Mouse (Mus musculus) mouse embryonic stem cell (cell line): ENCODE results near the gene Med20.
"Not testable (repeated sequence)": the region's sequence is repeated elsewhere in the genome, so short reads cannot be mapped to it uniquely, and the experiment has no call there.

ENCODE experiments used
- in situ Hi-C, 2 experiments: fragments of 300-500 bp; cut with MboI; formaldehyde crosslinking; loops; 1 replicate in 1 of 2; 3 replicates in 1 of 2; pipeline ENCODE4 v1.14.3; 2019 to 2020; ENCODE audit warnings: low sequenced_read_pairs in 2 of 2, low pct_unique_long_range_greater_than_20kb in 1 of 2, mixed read lengths in 1 of 2; ENCODE audit not compliant: unreplicated experiment in 1 of 2

Med20 gene

DNA sequence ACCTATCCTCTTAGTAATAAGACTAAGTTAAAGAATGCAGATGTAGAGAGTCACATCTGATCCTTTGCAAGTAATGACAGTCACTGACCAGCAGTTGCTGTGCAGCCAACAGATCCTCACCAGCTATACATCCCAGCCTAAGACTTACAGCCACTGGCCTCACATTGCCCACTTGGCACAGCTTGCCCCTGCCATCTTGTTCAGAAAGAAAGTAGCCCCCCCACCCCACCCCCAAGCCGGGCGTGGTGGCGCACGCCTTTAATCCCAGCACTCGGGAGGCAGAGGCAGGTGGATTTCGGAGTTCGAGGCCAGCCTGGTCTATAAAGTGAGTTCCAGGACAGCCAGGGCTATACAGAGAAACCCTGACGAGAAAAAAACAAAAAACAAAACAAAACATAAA is 43.0 kb downstream of the Med20 start:
- in situ Hi-C loops, result not testable (repeated sequence)

DNA sequence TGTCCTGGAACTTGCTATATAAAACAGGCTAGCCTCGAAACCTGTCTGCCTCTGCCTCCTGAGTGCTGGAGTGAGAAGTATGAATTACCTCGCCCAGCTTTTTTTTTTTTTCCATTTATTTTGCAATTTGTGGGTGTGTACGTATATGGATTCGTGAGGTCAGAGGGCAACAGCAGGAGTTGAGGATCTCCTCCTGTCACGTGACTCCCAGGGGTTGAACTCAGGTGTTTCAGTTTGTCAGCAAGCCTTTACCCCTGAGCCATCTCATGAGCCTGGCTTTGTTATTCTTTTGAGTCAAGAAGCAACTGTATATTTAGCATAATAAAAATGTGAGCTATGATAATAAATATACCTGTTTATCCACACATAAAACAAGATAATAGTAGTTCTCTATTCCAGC is 44.3 kb downstream of the Med20 start:
- in situ Hi-C loops, result no loop called here

DNA sequence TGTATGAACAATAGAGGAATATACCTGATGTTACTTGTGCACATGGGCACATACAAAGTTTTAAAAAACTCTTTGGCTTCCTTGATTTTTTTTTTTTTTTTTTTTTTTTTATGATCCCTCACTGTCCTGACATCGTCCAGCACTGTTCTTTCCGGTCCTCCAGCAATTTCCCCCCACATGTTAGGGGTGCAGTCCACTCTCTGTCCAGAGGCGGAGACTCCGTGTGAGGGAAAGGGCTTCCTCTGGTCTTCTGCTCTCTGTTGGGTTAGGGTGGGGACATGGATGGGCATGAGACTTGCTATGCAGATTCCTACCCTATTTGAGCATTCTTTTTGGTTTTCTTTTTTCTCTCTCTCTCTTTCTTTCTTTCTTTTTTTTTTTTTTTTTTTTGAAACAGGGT is 46.5 kb downstream of the Med20 start:
- in situ Hi-C loops, result no loop called here

DNA sequence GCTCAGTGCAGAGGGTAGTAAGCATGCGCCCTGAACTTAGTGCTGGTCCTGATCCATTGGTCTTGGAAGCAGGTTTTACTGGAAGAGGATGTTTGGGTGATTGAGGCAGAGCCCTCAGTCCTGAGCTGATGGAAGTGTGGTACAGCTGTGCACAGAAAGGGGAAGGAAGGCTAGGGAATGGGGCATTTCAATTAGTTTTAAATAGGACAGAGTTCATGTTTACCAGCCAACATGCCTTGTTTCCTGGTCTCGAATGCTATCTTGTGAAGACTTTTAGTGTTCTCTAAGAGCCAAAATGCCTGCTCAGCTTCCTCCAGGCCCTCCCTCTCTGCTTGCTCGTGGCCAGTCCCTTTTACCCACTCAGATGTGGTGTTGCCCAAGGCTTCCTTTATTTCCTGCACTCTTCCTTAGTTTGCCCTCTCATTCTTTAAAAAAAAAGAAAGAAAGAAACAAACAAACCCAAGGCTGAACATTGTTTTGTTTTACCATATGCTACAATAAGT is 47.4 kb downstream of the Med20 start:
- in situ Hi-C loops, result no loop called here

DNA sequence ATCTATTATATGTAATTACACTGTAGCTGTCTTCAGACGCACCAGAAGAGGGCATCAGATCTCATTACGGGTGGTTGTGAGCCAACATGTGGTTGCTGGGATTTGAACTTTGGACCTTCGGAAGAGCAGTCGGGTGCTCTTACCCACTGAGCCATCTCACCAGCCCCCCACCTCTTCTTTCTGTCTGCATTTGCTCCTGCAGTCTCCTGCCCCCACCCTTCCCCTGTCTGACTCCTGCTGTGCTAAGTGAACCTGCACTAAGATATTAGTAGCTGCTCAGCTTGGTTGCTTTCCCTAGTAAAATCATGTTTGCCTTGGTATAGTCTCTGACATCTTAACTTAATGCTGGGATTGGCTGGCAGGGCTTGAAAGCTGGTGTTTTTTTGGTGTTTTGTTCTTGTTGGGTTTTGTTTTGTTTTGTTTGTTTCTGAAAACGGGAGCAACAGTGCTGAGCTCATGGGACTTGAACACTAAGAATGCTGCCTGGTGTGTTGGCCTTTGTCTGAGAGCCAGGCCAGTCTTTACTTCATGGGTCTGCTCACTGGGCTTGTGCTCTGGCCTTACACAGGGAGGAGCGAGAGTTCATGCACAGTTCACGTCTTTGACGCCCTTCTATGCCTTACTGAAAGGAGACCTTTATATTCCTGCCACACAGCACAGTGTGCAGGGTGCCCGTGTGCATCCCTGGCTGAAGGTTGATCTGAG is 51.8 kb downstream of the Med20 start:
- in situ Hi-C loops, result no loop called here

DNA sequence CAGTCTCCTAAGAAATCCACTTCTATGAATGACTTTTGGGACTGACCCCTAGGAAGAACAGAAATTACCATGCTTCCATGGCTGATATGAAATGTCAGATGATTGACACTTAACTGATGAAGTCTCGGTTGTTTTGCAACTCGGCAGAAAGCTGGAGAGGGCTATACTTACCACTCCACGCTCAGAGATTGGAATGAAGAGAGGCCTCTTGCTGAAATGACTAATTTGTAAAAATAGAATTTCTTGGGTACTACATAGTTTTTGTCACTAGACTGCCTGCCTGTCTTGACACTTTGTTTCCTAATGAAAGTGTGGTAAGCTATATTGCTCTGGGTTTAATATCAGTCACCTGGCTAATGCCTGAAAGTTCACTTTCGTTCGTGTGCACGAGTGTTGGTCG is 53.1 kb downstream of the Med20 start:
- in situ Hi-C loops, result no loop called here

DNA sequence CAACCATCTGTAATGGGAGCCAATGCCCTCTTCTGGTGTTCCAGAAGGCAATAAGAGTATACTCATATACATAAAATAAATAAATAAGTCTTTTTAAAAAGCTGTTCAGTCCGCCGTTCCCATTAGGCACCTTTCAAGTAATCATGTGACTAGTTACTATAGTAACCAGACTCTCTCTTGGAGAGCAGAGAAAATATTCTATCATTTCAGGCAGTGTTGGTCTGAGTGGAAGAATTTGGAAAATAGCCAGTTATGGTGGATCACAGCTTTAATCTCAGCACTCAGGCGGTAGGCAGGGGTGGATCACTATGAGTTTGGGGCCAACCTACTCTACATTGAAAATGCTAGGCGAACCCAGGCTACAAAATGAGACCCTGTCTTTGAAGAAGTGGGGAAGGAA is 57.8 kb downstream of the Med20 start:
- in situ Hi-C loops, result no loop called here

DNA sequence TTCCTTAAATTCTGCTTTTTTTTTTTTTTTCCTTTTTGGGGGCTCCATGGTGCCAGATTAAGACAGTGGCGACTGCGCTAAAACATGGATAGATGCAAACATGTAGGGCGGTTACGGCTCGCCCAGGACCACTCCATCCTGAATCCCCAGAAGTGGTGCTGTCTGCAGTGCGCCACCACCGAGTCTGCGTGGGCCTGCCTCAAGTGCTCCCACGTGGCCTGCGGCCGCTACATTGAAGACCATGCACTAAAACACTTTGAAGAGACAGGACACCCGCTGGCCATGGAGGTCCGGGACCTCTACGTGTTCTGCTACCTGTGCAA is 60.6 kb downstream of the Med20 start:
- in situ Hi-C loops, result no loop called here

DNA sequence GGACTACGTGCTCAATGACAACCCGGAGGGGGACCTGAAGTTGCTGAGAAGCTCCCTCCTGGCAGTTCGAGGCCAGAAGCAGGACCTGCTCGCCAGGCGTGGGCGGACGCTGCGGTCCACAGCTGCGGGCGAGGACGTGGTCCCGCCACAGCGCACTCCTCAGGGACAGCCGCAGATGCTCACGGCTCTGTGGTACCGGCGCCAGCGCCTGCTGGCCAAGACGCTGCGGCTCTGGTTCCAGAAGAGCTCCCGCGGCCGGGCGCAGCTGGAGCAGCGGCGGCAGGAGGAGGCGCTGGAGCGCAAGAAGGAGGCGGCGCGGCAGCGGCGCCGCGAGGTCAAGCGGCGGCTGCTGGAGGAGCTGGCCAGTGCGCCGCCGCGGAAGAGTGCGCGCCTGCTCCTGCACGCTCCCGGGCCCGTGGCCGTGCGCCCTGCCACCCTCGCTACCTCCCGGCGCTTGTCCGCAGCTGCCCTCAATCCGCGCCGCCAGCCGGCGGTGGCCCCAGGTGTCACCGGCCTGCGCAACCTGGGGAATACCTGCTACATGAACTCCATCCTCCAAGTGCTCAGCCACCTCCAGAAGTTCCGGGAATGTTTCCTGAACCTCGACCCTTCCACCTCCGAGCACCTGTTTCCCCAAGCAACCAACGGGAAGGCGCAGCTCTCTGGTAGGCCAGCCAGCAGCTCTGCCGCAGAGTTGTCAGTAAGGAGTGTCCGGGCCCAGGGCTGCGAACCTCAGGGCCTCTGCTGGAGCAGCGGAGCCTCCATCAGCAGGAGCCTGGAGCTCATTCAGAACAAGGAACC is 61.1 kb downstream of the Med20 start:
- in situ Hi-C loops, result no loop called here
